Mouse (Mus musculus): ENCODE results near the gene Crhr2.

Gene Crhr2

DNA sequence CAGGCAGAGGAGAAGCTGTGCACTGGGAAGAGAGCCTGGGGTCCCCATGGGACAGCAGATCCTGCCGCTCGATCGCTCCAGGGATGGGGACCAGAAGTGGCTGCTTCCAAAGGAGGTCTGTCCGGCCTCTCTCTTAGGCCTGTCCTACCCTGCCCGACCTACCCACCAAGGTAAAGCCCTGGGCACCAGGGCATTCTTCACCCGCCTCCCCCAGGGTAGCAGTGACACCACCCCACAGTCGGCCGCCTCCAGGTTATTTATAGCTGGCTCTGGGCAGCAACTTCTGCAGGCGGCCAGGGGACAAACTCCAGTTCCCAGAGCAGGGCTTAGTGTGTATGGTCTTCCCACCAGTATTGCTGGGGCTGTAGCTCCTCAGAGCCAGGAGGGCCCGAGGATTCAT, at the start of gene Crhr2:
Gene Crhr2 (minus strand): TSS at position 223 of the 400 bp plus-strand sequence.
- DNase-seq (ENCODE audit: low spot score) = no peak

DNA sequence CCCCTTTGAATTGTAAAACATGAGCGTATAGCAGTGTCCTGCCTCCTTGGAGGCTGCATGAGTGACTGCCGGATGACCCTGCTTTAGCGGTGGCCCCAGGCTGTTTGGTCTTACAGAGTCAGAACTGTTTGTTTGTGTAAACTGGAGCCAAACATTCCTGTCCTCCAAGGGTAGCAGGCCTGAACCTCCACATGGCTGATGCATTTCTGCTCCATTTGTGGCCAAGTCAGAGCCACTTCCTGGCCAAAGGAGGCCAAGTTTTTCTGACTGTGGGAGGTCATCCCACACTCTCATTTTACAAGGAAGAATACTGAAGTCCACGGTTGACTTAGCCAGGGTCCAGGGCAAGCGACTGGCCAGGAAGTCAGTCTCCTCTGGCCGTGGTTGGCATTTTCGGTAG, 46.7 kb upstream of the Crhr2 start:
- peak; percentile 19 for DNase-seq (ENCODE audit: low spot score)

DNA sequence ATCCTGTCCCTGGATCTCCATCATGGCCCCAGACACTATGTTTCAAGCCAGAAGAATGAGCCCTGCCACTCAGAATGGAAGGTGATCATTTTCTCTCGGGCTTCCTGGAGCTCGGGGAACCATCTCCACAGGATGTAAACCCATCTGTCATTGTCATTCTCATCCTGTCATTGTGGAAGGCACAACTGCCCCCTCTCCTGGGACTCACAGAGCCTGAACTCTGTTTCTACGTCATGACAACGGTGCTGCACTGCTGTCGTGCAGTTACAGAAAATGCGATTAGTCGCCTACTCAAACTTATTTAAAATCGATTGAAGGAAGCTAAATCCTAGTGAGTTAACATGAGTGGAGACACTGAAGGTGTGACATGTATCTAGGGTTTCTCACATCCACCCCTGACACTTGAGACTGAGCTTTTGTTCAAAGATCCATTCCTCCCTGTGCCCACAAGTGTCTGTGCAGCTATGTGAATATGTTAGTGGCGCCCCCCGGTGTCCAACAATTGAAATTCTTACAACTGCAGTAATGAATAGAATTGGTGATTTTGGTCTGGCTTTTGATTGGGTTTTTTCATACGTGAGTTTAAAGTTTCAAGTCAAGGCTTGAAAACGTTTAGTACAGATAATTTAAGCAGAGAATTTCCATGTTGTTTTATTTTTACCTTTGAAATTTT, 44.4 kb upstream of the Crhr2 start:
- no peak for DNase-seq (ENCODE audit: low spot score)

DNA sequence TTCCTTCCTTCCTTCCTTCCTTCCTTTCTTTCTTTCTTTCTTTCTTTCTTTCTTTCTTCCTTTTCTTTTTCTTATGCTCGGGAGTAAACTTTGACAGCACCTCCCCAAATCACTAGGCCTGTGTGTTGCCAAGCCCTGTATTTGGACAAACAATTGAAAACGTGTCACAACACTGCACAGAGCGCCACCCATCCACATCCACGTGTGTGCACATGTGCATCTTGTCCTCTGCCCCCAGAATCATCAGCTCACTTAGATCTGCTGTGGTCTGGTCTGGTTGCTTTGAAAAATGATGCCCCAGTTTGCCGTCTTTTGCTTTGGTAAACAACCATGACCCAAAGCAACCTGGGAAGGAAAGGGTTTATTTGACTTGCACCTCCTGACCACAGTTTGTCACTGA, 43.1 kb upstream of the Crhr2 start:
- peak; percentile 43 for DNase-seq (ENCODE audit: low spot score)

DNA sequence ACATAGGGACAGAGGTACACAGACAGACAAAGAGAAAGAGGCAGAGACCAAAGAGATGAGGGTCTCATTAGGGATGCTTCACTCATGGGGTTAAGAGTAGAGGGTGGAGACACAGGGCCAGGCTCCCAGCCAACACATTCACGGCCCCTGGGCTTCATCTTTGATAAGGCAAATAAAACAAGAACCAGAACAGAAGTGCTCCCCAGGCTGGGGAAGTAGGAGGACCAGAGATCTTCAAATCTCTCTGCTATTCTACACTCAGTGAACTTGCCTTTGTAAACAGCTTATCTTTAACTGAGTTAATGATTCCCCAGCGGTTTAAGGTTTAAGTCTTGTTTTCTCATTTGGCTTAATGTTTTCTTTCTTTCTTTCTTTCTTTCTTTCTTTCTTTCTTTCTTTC, 42.6 kb upstream of the Crhr2 start:
- DNase-seq (ENCODE audit: low spot score) = peak; percentile 58

DNA sequence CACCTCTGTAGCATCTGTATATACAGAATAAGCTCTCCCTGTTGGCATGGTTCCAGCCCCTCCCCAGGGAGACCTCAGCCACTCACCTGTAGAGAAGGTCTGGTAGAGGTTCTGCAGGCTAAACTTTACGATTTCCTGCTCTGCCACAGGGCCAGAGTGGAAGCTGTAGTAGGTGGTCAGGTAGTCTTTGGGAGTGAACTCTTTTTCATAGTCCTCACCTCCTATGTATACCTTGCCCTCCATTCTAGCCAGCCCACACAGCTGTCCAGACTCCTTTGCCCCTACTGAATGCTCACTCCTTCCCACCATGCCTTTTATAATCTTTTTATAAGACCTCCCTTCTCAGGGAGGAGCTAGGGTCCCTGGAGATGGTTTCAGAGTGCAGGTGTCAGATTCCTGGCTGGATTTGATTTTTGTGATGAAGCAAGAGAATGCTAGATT, 41.9 kb upstream of the Crhr2 start, which contains the start of gene Inmt:
Gene Inmt (minus strand): TSS at position 303 of the 441 bp plus-strand sequence.
- peak; percentile 47 for DNase-seq (ENCODE audit: low spot score)

DNA sequence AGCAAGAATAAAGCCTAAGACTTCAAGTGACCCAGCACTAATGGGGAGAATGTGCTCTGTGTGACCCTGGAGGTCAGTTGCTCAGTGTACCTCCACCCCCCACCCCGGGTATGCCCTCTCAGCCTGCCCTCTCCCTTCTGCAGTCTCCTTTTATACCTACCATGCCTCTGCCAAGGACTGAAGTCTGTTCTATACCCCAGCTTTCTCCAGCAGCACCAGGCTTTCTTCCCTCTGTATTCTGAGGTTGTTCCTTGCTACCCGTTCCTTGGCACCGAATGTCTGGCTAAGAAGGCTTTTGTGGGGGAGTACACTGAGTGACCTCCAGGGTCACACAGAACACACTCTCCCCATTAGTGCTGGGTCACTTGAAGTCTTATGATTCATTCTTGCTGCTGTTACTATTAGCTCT, 41.1 kb upstream of the Crhr2 start:
- DNase-seq (ENCODE audit: low spot score) = no peak

DNA sequence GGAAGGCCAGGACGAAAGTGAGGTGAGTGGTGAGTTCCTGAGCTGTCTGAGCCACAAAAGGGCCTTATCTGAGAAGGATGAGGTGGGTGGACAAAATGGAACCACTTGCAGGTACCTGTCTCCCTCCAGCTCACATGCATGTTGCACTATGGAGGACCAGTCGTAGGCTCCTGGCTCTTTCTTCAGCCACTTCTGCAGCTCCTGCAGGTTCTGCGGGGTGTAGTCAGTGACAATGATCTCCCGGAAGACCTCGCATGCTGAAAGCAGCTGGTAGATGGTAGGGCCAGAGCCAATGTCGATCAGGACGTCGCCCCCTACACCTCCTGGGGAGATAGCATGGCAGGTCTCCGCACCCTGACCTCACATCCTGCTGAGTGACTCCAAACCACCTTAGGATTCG, 40.4 kb upstream of the Crhr2 start:
- DNase-seq (ENCODE audit: low spot score) = no peak

DNA sequence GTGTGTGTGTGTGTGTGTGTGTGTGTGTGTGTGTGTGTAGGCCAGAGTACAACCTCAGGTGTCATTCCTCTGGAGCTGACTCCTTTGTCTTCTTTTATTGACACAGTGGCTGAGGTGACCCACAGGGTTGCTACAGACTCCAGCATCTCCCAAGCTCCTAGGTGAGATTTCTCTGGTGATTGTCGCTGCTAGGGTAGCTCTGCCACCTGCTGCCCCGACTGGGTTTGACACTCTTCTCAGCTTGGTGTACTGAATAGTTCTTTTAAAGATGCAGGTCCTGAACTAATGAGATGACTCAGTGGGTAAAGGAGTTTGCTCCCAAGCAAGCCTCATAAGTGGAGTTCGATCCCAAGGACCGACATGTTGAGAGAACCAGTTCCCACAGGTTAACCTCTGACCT, 38.8 kb upstream of the Crhr2 start:
- DNase-seq (ENCODE audit: low spot score) = no peak

DNA sequence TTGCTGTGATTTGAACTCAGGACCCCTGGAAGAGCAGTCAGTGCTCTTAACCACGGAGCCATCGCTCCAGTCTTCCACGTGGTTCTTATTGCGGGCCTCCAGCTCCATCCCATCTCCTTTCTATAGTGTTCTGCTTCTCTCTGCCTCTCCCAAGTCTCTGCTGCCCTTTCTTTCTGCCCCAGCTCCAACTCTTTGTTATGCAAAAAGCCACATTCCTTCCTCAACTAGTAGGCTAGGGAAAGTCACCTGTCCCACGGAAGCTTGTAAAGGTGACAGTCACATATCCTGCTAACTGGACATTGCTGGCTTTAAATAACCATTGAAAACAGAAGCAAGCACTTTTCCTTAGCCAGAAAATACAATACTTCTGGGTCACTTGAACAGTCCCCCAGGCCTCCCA, 37.0 kb upstream of the Crhr2 start:
- DNase-seq (ENCODE audit: low spot score) = no peak

DNA sequence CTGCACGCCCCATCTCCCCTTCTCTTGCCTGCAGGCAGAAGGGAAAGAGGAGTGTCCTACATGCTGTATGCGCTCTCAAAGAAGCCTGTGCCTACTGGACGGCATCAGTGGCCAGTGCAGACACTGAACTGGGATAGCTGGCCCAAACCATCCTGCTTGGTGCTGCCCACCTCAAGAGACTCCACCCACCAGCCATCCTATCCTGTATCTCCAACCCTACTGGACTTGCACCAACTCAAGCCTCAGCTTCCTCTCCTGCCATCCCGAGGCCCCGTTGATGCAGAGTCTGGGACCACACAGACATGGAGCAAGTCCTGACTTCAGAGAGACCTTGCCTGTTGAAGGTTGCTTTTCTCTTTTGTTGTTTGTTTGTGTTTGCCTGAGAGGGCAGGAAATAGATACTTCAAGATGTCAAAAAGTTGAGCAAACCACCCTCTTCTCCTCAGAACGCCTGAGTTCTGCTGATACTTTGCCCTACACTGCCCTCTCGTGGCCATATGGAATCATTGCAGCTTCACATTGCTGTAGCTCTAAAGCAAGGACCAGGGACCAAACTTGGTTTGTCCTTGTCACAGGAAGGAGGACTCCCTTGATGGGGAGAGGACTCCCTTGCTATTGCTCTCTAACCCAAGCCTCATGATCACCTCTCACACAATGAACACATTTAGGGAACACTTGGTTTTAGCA, 34.1 kb upstream of the Crhr2 start:
- peak; percentile 74 for DNase-seq (ENCODE audit: low spot score)

DNA sequence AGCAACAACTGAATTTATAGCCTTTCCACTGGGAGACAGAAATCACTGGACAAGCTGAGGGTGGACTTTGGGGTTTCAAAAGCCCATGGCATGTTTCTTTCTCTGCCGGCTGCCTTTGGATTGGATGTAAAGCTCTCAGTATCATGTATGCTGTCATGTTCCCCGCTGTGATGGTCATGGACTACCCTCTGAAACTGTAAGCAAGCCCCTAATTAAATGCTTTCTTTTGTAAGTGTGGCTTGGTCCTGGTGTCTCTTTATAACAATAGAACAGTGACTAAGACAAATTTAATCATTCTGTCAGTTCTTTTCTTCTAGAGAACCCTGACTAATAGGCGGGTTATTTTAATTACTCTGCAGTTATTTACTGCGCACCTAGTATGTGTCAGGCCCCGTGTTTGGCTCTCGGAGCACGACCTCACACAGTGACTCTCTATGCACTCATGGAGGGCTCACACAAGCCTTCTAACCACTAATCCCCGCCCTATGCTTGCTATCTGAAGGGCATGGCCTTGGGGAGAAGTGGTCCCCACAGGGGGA, 30.3 kb upstream of the Crhr2 start:
- no peak for DNase-seq (ENCODE audit: low spot score)

DNA sequence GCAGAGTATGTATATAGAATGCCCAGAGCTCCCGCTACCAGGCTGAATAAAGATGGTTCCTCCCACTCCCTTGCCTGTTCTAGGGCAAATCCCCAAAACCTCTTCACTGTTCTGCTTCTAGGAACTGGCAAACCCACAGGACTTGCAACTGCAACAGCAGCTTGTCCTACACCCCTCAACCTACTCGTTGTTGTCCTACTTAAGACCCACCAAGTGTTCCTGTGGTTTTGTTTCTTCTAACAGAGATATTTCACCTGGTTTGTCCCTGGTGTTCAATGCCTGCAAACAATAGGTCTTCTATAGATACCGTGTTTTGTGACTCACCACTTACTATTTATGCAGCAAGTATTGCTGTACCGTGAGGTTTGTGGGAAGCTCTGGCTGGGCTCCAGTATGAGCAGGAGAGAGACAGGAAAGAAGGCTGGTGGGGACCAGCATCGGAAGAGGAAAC, 28.5 kb upstream of the Crhr2 start:
- DNase-seq (ENCODE audit: low spot score) = no peak

DNA sequence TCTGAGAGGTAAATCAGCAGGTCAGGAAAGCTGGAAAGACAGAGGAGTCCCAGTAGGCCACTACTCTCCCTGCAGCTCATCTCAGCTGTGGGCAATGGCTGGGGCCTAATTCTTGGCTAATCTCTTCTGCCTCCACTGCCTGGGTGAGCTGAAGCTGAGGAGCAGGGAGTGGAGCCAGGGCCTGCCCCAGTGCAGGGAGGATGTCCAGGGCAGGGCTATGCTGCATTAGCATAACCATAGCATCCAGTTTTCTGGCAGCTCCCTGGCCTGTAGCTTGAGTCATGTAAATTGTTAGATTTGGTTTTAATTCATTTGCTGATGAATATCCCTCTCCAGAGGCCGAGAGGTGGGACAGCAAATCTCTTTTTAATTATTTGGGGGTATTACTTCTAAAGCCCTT, 26.4 kb upstream of the Crhr2 start:
- DNase-seq (ENCODE audit: low spot score) = no peak

DNA sequence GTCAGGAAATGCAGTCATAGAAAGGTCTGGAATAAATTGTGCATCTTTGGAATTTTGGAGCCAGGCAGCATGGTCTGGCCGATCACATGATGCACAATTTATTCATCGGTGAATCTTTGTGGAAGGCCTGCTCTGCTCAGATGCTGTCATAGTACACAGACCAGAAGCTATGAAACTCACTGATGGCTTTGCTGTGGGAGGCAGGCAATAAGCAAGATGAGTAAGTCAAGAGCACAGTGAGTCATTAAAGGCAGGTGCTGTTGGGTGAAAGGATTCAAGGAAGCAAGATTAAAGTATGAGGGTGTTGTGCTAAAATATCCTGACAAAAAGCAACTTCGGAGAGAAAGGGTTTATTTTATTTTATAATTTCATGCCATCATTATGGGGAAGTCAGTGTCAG, 19.4 kb upstream of the Crhr2 start:
- no peak for DNase-seq (ENCODE audit: low spot score)

DNA sequence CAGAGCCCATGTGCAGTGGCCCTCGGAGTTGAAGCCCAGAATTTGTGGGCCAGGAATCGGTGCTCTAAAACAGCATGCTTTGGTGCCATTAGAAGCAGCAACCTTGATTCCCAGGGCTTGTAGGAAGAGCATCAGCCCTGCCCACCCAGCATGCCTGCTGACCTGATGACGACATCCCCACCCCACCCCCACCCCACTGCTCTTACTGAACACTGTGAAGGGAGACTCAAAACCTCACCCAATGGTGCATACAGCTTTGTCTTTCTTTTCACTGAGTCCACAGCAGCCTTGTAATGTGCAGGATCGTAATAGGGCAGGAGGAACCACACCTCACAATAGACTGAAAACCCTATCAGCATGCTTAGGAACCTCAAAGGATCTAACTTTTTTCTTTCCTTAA, 13.3 kb upstream of the Crhr2 start:
- DNase-seq (ENCODE audit: low spot score) = no peak

DNA sequence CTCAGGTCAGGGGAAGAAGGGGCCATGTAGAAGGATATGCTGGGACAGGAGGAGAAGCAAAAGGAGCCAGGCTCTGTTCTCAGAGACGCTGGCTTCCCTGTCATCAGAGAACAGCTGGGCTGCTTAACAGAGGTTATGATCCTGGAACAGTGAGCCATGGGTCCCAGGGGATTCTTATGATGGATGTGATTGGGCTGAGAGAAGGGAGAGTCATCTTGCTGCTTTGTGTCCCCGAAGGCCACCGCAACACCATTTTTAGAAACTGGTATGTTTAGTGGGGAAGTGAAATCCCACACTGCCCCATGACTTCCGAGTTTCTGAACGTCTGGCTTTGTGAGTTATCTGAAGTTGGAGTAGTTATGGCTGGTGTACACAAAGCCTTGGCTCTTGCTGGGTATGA, 12.5 kb upstream of the Crhr2 start:
- DNase-seq (ENCODE audit: low spot score) = no peak

DNA sequence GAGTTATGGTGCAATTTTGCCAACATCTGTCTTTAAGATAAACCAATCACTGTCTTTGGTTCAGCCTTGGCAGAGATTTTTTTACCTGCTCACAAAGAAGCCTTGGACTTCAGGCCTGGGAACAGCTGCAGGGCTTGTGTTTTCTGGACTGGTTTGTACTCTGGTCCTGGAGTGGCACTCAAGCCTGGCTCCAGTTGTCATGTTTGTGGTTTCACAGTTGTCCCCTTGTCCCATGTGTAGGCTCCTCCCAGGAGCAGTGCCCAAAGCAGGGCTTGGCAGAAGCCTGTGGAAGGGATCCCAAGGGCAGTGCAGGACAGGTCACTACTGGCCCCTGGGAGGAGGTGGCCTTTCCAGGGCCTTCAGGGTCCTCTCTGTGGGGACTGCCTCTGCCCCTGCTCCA, 5.5 kb upstream of the Crhr2 start:
- DNase-seq (ENCODE audit: low spot score) = no peak

DNA sequence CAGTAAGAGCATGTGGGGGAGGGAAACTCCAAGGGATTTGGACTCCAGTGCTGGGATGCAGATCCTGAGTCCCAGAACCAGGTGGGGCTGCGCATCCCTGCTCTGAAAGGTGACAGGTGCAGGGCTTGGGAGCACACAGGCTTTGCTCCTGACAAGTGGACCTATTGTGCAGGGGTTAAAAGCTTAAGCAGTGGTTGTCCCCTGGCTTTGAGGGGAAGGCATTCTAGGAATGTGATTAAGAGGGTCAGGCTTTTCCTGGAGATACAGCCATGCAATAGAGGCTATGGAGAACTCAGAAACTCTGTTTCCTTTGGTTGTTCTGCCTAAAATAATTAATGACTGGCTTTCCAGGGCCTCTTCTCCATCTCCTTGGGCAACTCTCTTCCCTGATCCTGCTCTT, 609 bp upstream of the Crhr2 start:
- DNase-seq (ENCODE audit: low spot score) = no peak

DNA sequence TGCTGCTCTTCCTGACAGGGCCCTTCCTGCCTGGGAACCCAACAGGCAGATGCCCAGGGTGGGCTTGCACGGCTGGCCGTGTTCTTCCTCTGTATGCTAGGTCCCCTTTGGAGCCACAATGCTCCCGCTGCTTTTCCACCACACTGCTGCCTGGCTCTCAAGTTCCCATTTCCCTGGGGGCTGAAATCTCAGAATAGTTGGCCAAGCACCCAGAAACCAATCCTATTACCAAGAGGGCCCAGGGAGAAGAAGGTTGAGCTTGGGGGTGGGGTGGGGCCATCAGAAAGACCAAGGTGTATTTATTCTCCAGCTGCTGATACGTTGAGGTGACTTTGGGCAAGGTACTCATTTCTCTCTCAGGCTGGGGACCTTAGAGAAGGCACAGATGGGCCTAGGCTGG, 1.5 kb downstream of the Crhr2 start:
- no peak for DNase-seq (ENCODE audit: low spot score)

DNA sequence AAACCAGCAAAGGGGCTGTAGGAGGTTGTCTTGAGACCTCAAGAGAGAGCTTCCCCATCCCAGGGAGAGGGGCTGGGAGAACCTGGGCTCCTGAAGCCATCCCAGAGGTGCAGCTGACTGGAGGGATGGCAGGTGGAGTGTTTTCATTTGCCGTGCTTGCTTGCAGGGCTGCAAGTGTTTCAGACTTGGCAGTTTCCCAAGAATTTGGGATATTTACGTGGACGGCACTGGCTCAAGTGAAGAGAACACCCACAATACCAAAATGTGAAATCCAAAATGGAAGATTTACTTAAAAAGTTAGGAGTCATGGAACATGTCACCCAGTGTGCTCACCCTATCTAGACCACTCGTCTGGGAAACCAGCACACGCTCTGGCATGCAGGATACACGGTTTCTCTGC, 2.2 kb downstream of the Crhr2 start:
- no peak for DNase-seq (ENCODE audit: low spot score)

DNA sequence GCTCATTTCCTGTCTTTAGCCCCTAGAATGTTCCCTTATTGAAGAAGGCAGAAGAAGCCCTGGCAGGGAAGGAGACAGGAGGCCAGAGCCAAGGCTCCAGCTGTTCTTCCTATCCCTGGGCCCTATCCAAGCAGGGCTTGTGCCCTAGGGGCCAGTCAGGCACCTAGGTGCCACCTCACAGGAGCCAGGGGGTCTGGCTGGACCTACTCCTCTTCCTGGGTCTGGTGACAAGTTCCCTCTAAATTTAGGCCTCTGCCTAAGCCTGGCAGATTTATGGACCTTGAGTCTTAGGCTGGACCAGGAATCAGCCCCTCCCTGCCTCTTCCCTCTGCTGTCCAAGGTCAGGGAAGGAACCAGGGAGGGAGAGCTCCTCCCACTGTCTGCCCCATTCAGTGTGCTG, 4.4 kb downstream of the Crhr2 start:
- no peak for DNase-seq (ENCODE audit: low spot score)

DNA sequence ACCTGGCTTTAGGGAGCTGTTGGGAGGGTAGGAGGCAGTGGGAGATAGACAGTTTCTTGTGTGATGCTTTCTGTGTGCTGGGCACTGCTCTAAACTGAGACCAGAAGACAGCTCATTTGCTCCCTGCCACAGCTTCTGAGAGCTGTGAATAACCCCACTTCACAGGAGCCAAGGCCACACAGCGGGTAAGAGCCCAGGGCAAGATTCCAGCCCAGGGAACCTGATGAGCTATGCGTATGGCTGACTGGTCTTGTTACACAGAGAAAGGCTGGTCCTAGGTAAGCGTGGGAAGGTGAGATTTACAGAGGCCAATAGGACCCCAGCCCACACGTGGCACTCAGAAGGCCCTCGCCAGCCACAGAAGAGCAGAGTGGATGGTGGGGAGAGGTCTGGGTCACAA, 6.2 kb downstream of the Crhr2 start:
- DNase-seq (ENCODE audit: low spot score) = no peak

DNA sequence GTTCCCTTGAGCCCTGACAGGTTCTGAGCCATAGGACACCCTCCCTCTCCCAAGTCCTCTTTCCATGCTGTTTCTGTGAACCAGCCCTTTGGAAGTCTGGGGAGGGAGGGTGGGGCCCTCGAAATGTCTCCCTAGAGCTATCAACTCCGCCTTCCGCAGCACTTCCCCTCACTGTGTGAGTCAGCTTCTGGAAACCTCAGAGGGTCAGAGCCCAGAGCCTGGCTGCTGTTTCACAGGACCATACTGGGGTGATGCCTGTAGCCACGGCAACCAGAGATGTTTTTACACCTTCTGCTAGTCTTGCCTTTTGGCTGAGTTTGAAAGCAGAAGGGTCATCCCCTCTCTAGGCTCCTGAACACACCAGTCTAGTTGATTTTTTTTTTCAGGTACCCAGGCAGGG, 9.8 kb downstream of the Crhr2 start:
- DNase-seq (ENCODE audit: low spot score) = peak; percentile 17

Measured in urinary bladder, postnatal 14 days (tissue).